Mouse (Mus musculus) intestine, postnatal 0 days (tissue): ENCODE results near the gene Stx6. TPM values are rescaled to one million over a fixed set of nuclear protein-coding genes. Genes with fewer than 3 reads are reported as not detected.

Source experiments
- ATAC-seq: fragments of 200-750 bp; cut with Nextera tagmentation; 2 replicates; pipeline ENCODE4 v1.8.0; 2017; ENCODE audit warnings: mild to moderate bottlenecking, moderate TSS enrichment, moderate library complexity
- H3K27ac ChIP-seq: fragments of 300-500 bp; sonication (generic); 2 replicates; pipeline ENCODE4 v1.5.1; 2014; ENCODE audit warnings: mild to moderate bottlenecking, low read depth, low read length, moderate library complexity
- H3K27me3 ChIP-seq: fragments of 300-500 bp; sonication (generic); replicated peaks from 2 replicates; pipeline ENCODE4 v1.6.1; 2014; ENCODE audit warnings: low read length, mixed read lengths; ENCODE audit not compliant: control insufficient read depth, insufficient read depth
- H3K36me3 ChIP-seq: fragments of 300-500 bp; sonication (generic); 2 replicates; pipeline ENCODE4 v1.6.1; 2014; ENCODE audit warnings: mild to moderate bottlenecking, moderate library complexity; ENCODE audit not compliant: control insufficient read depth, insufficient read depth
- H3K4me1 ChIP-seq: fragments of 300-500 bp; sonication (generic); replicated peaks from 2 replicates; pipeline ENCODE4 v1.6.1; 2014; ENCODE audit warnings: antibody characterized with exemption, low read length, mixed read lengths; ENCODE audit not compliant: control insufficient read depth, insufficient read depth
- H3K4me2 ChIP-seq: fragments of 300-500 bp; sonication (generic); replicated peaks from 2 replicates; pipeline ENCODE4 v1.6.1; 2014; ENCODE audit warnings: low read depth, mild to moderate bottlenecking, moderate library complexity
- H3K4me3 ChIP-seq: fragments of 300-500 bp; sonication (generic); 2 replicates; pipeline ENCODE4 v1.5.1; 2014; ENCODE audit warnings: low read depth, low read length
- H3K9ac ChIP-seq: fragments of 300-500 bp; sonication (generic); 2 replicates; pipeline ENCODE4 v1.6.1; 2014; ENCODE audit warnings: mild to moderate bottlenecking, low read depth, low read length
- H3K9me3 ChIP-seq: fragments of 300-500 bp; sonication (generic); 2 replicates; pipeline ENCODE4 v1.6.1; 2016; ENCODE audit warnings: mixed run types; ENCODE audit not compliant: control insufficient read depth
- CTCF ChIP-seq: sonication (generic); IDR thresholded peaks from 2 replicates; pipeline ENCODE4 v1.5.1; 2016; ENCODE audit warnings: low read depth, mild to moderate bottlenecking, control low read depth, antibody characterized with exemption, moderate library complexity
- WGBS: fragments of 180-500 bp; shearing (Covaris S2); extraction: QIAGEN DNeasy Blood & Tissue Kit; methylation state at CpG from one replicate; pipeline ENCODE4 v1.1.7; 2014; 5-methylcytosine and 5-hydroxymethylcytosine counted together
- polyA plus RNA-seq: library from polyadenylated mRNA; unstranded; fragments of >200 nt; fragmentation: Nextera tagmentation; extraction: Ambion mirVana; gene quantifications from 2 replicates; pipeline ENCODE4 v1.2.1, GENCODE M21; 2015

Gene Stx6
- polyA plus RNA-seq, 1 experiment from 2014 or later: 25.2 TPM

DNA sequence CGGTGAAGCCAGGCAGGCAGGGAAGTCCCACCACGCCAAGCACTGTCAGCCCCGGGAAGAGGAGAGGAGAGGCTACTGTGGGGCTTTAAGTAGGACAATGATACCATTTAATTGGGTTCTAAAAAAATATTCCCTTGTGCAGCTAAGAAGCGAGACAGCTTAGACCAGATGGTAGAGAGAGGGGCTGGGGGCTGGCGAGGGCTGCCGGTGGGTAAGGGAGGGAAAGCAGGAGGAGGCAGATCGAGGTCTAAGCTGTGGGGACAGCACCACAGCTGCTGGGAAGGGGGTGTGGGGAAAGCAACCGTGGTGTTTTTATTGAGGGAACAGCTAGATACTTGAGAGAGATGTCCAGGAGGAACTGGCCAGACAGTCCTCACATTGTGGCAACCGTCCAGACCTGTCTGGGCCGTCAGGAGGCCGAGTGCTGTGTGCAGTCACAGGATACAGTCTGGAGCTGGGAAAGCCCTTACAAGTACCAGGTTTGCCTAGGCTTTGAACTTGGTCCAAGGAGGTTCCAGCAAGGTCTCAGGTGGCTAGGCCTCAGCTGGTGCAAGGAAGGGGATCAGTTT, 63.7 kb downstream of the Stx6 start:
- no peak overlapping the region for H3K4me2 ChIP-seq
- H3K27me3 ChIP-seq: no peaks in the 10 kb centered on the region
- H3K9me3 ChIP-seq: no peaks in the 10 kb centered on the region
- H3K4me3 ChIP-seq: no peak overlapping the region
- H3K4me1 ChIP-seq: no peaks in the 10 kb centered on the region
- no peak for ATAC-seq
- 0 out of 2 replicates have a peak, but pooled peaks cover 13% of the 10 kb centered on the region for H3K36me3 ChIP-seq
- WGBS: 77% methylated on average over 11 of the region's 11 CpGs
- TF ChIP-seq CTCF: no peak
- no peak overlapping the region for H3K9ac ChIP-seq
- H3K27ac ChIP-seq: no peak overlapping the region

DNA sequence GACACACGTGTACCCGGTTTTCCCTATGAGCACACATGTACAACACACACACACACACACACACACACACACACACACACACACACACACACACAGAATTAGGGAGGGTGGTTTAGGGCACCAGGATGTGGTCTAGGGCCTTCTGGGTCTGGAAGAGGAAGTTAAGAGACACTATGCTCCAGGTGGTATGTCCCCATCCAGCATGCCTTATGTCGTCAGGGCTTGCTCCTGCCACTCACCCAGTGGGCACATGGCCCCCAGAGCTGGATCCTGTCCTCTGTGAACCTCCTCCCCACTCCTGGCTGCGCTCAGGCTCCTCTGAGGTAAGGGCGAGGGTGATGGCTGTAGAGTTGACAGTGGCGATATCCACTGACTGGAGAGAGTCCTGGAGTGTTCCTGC, 64.5 kb downstream of the Stx6 start:
- H3K4me3 ChIP-seq: no peak overlapping the region
- 88% methylated on average over 6 of the region's 6 CpGs for WGBS

DNA sequence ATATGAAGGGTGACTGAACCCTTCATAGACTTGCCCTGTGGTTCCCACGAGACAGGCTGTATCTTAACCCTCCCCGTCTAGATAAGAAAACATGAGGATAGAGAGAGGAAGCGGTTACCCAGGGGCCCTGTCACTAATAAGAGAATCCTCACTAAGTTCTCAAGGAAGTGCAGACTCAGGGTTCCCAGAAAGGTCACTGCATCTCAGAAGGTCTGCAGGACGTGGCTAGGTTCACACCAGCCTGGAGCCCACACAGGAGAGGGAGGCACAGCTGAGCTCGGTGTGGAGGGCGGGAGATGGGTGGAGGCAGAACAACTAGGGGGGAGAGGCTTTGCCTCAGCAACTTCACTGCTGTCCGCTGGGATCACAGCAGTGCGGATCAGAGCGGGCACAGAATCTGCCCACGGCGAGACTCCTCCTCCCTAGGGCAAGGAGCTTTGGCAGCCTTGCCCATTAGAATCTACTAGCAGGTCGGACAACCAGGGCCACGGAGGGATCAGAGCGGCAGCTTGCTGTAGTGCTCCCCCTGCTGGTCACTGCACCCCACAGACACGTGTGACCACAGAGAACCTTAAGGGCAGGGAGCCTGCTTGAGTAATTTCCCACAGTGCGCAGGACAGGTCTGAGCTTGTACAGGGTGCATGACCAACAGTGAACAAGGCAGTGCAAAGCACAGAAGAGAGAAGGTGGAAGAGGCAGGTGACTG, 65.5 kb downstream of the Stx6 start:
- peak; percentile 98 for TF ChIP-seq CTCF
- Histone ChIP-seq H3K9me3 (no peaks in the 10 kb centered on the region), H3K36me3 (0 out of 2 replicates have a peak, but pooled peaks cover 13% of the 10 kb centered on the region), H3K27me3 (no peaks in the 10 kb centered on the region), H3K4me2 (peak overlapping the region; percentile 56), H3K27ac (0 out of 2 replicates have a peak overlapping the region, but pooled peaks have one; percentile 11), H3K4me3 (no peak overlapping the region), H3K9ac (no peak overlapping the region), H3K4me1 (no peaks in the 10 kb centered on the region)
- 21% methylated on average over 16 of the region's 16 CpGs for WGBS
- ATAC-seq: peak; percentile 87

More for the DNA sequence above, 64.5 kb downstream of the Stx6 start:
- ATAC-seq: no peak
- H3K36me3 ChIP-seq: 0 out of 2 replicates have a peak, but pooled peaks cover 13% of the 10 kb centered on the region
- H3K27me3 ChIP-seq: no peaks in the 10 kb centered on the region
- H3K4me2 ChIP-seq: no peak overlapping the region
- no peak overlapping the region for H3K9ac ChIP-seq
- no peaks in the 10 kb centered on the region for H3K9me3 ChIP-seq
- no peak for TF ChIP-seq CTCF
- no peaks in the 10 kb centered on the region for H3K4me1 ChIP-seq
- no peak overlapping the region for H3K27ac ChIP-seq

DNA sequence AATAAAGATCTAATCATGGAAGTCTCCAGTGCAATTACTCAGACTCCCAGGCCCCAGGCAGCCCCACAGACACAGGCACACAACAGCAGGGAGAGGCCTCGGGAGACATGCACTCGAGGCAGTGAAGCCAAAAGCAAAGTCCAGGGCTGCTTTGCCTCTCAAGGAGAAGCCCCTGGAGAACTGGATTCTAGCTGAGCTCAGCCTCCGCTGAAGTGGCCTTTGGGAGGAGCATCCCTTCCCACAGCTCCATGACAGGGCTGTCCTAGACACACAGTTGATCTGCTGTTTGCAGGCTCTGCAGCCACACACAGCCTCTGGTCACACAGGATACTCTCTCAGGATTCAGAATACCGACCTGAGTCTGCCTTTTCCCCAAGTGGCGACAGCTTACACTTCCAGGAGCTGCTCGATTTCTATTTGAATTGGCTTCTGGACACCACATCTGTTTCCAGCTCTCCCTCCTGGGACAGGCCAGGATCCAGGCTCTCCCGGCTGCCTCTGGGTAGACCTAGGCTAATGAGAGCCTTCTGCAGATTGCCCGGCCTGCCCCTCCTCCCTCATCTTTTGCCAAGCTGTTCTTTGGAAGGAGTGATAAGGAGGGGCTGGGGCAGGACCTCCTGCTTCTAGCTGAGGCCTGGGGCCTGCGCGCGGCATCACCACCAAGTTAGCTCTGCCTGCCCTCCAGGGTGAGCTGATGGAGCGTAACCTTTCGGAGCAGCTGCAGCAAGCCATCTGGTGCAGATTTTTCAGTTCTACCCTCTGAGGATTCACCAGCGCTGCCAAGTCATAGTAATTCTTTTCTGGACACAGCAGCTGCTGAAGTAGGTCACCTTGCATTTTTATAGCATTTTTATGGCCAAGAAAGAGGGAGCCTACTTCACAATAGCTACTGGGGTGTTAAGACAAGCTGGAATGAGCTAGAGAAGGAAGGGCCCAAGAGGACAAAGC, 71.2 kb downstream of the Stx6 start:
- Histone ChIP-seq H3K4me2 (no peak overlapping the region), H3K4me1 (no peaks in the 10 kb centered on the region), H3K9me3 (no peaks in the 10 kb centered on the region), H3K4me3 (no peak overlapping the region), H3K27me3 (no peaks in the 10 kb centered on the region), H3K36me3 (0 out of 2 replicates have a peak, but pooled peaks cover 11% of the 10 kb centered on the region), H3K27ac (no peak overlapping the region), H3K9ac (no peak overlapping the region)
- 48% methylated on average over 14 of the region's 14 CpGs for WGBS
- ATAC-seq: no peak
- no peak for TF ChIP-seq CTCF

DNA sequence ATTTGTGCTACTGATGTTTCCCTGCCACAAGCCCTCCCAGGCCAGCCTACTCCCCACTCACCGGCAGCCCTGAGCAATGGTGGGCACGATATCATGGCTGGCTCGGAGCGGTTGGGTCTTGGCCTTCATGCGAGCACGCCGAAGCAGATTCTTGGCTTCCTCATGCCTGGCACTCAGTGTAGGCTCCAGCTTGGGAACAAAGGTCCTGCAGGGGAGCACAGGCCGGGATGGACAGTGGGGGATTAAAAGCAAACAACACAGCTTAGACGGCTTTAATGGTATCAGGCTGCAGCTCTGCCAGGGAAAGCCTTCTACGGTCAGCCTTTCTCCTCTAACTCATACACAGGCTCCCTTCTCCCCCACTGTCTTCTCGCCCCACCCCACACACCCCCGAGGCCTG, 73.9 kb downstream of the Stx6 start:
- Histone ChIP-seq H3K27me3 (no peaks in the 10 kb centered on the region), H3K27ac (no peak overlapping the region), H3K36me3 (no peaks in the 10 kb centered on the region), H3K4me2 (no peak overlapping the region), H3K9me3 (no peaks in the 10 kb centered on the region), H3K4me3 (no peak overlapping the region), H3K4me1 (no peaks in the 10 kb centered on the region), H3K9ac (no peak overlapping the region)
- 73% methylated on average over 12 of the region's 12 CpGs for WGBS
- no peak for ATAC-seq
- no peak for TF ChIP-seq CTCF

DNA sequence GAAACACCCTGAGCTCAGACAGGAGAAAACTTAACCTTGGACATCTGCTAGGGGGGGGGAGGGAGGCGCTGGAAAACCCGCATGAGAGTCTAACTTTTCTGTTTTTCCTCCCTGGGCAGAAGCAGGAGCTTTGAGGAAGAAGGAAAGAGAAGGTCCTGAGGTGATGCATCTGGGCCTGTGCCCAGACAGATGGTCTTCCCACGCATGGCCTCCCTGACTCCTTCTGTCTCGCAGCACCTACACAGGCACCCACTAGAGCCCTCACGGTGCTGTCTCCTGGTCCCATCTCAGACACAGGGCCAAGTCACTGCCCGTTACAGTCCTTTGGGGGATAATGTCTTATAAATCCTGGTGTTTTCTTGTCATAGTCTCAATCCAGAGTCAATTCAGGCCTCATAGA, 74.3 kb downstream of the Stx6 start:
- Histone ChIP-seq H3K4me2 (no peak overlapping the region), H3K4me1 (no peaks in the 10 kb centered on the region), H3K9me3 (no peaks in the 10 kb centered on the region), H3K4me3 (no peak overlapping the region), H3K27me3 (no peaks in the 10 kb centered on the region), H3K9ac (no peak overlapping the region), H3K27ac (no peak overlapping the region), H3K36me3 (no peaks in the 10 kb centered on the region)
- no peak for TF ChIP-seq CTCF
- no peak for ATAC-seq
- 80% methylated on average over 6 of the region's 6 CpGs for WGBS
